Mouse (Mus musculus): ENCODE results near the gene Scp2.

DNA sequence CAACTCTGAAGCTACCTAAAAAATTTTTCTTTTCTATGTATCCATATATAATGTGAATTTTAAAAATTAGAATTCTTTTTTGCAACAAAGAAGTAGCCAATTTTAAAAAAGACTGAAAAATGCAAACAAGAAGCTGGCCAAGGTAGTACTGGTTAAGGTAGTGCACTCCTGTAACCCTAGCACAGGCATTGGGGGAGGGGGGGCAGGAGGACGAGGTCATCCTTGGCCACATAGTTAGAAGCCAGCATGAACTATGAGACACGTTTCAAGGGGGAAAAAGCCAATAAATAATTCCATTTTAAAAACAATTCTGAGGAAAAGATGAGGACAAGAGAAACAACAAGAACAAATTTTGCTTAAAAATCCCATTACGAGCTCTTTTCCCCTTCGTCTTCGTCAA, 82.3 kb downstream of the Scp2 start:
- TF ChIP-seq MYB (IDR thresholded peaks at IDR 0.05; ENCODE audit: low read depth, low read length) (no peak), CTCF (IDR thresholded peaks at IDR 0.05 in 2 of 3, conservative IDR thresholded peaks at IDR 0.05 in 1 of 3; ENCODE audit: control insufficient read depth in 1 of 3, insufficient read depth in 1 of 3, low read depth in 2 of 3, low read length in 3 of 3, poor library complexity in 1 of 3, severe bottlenecking in 1 of 3) (no peak), CHD1 (IDR thresholded peaks at IDR 0.05; ENCODE audit: low read depth, low read length) (no peak), MXI1 (IDR thresholded peaks at IDR 0.05; ENCODE audit: low read depth, low read length) (no peak), SIN3A (IDR thresholded peaks at IDR 0.05; ENCODE audit: low read length) (no peak), CHD2 (IDR thresholded peaks at IDR 0.05; ENCODE audit: low read length) (no peak), KAT2A (conservative IDR thresholded peaks at IDR 0.05; ENCODE audit: low read depth, low read length) (no peak), RAD21 (IDR thresholded peaks at IDR 0.05; ENCODE audit: low read depth, low read length) (no peak), HCFC1 (IDR thresholded peaks at IDR 0.05; ENCODE audit: low read depth, low read length) (no peak), POLR2A (IDR thresholded peaks at IDR 0.05; ENCODE audit: control insufficient read depth in 1 of 2, insufficient read depth in 1 of 2, low read depth in 1 of 2, low read length in 2 of 2, poor library complexity in 1 of 2) (no peak)

All from MEL (cell line).